Mouse (Mus musculus): ENCODE data around the gene Fbxl17. TPM values are rescaled to one million over a fixed set of nuclear protein-coding genes. Genes with fewer than 3 reads are reported as not detected.

The Fbxl17 gene
- total and polyA plus RNA-seq, 2 experiments from 2014 or later: 11.4 to 26.3 TPM

DNA sequence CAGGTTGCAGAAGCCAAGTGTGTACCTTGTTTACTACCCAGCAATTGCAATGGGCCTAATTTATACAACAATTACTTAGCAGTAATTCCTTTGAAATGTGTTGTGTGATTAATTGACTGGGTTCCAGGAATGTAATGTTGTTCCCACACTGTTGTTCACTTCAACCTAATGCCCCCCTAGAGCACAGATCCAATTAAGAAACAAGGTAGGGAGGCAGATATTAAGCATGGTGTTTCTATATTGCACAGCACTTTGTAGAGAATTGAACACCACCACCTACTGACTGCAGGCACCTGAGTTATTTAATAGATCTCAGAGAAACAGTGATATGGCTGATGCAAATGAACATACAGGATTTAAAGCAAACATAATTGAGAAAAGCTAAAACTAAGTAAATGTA is 226.9 kb downstream of the Fbxl17 start:
- Histone ChIP-seq H3K9me3 (replicated peaks; ENCODE audit: control insufficient read depth, low read length) (no peaks in the 10 kb centered on the region), H3K4me3 (ENCODE audit: low read depth, low read length) (no peak overlapping the region), H3K9ac (replicated peaks; ENCODE audit: low read depth, low read length) (no peak overlapping the region), H3K27me3 (ENCODE audit: control insufficient read depth, insufficient read depth, low read length) (no peaks in the 10 kb centered on the region), H3K36me3 (replicated peaks; ENCODE audit: control insufficient read depth, insufficient read depth, low read length) (no peaks in the 10 kb centered on the region), H3K4me1 (ENCODE audit: control insufficient read depth, insufficient read depth) (no peaks in the 10 kb centered on the region), H3K4me2 (ENCODE audit: low read depth, low read length) (no peak overlapping the region), H3K27ac (ENCODE audit: low read depth) (no peak overlapping the region)
- DNase-seq (ENCODE audit: low spot score): no peak
- TF ChIP-seq CTCF (IDR thresholded peaks at IDR 0.05; ENCODE audit: low read depth) (no peak), EP300 (IDR thresholded peaks at IDR 0.05; ENCODE audit: low read depth) (no peak)
- ATAC-seq (ENCODE audit: insufficient read depth, low read depth): no peak

DNA sequence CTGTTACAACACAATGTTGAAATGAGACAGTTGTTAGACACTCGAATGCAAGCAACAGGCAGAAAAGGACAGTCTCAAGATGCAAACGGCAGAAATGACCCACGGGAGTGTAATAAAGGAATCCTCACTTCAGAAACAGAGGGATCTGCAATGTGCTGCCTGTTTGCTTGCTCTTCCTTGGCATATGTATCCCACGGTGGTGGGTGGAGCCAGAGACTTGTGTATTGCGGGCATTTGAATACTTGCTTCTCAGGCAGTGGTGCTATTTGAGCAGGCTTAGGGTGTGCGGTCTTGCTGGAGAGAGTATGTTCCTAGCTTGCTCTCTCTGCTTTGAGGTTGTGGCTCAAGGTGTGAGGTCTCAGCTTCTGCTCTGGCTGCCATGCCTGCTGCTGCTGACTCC is 228.8 kb downstream of the Fbxl17 start:
- no peak overlapping the region for H3K4me2 ChIP-seq (ENCODE audit: low read depth, low read length)
- no peak overlapping the region for H3K9ac ChIP-seq (replicated peaks; ENCODE audit: low read depth, low read length)
- no peaks in the 10 kb centered on the region for H3K27me3 ChIP-seq (ENCODE audit: control insufficient read depth, insufficient read depth, low read length)
- H3K9me3 ChIP-seq (replicated peaks; ENCODE audit: control insufficient read depth, low read length): no peaks in the 10 kb centered on the region
- ATAC-seq (ENCODE audit: insufficient read depth, low read depth) (no peak), DNase-seq (ENCODE audit: low spot score) (no peak)
- no peaks in the 10 kb centered on the region for H3K36me3 ChIP-seq (replicated peaks; ENCODE audit: control insufficient read depth, insufficient read depth, low read length)
- TF ChIP-seq EP300 (IDR thresholded peaks at IDR 0.05; ENCODE audit: low read depth) (no peak), CTCF (IDR thresholded peaks at IDR 0.05; ENCODE audit: low read depth) (no peak)
- H3K4me3 ChIP-seq (ENCODE audit: low read depth, low read length): no peak overlapping the region
- H3K4me1 ChIP-seq (ENCODE audit: control insufficient read depth, insufficient read depth): no peaks in the 10 kb centered on the region
- H3K27ac ChIP-seq (ENCODE audit: low read depth): no peak overlapping the region
- 84% methylated on average over 6 of the region's 6 CpGs for WGBS

DNA sequence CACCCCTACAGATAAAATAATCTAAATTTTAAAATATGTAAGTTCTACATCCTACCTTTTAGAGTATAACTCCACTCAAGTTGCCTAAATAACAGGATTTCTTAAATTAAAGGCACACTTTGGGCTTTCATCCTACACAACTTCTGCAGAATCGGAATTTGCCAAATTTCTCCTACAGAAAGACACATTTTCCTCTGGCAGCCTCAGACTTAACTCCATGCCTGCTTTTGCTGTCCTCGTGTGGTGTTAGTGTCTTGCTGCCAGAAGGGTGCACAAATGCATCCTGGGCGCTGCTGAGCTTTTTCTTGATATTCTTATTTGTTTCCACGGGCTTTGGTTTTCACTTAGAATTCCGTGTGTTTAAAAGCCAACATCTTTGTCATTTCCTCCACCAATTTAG is 229.3 kb downstream of the Fbxl17 start:
- no peaks in the 10 kb centered on the region for H3K36me3 ChIP-seq (replicated peaks; ENCODE audit: control insufficient read depth, insufficient read depth, low read length)
- H3K4me3 ChIP-seq (ENCODE audit: low read depth, low read length): no peak overlapping the region
- TF ChIP-seq EP300 (IDR thresholded peaks at IDR 0.05; ENCODE audit: low read depth) (no peak), CTCF (IDR thresholded peaks at IDR 0.05; ENCODE audit: low read depth) (no peak)
- no peaks in the 10 kb centered on the region for H3K4me1 ChIP-seq (ENCODE audit: control insufficient read depth, insufficient read depth)
- no peaks in the 10 kb centered on the region for H3K9me3 ChIP-seq (replicated peaks; ENCODE audit: control insufficient read depth, low read length)
- DNase-seq (ENCODE audit: low spot score) (no peak), ATAC-seq (ENCODE audit: insufficient read depth, low read depth) (no peak)
- H3K4me2 ChIP-seq (ENCODE audit: low read depth, low read length): no peak overlapping the region
- H3K9ac ChIP-seq (replicated peaks; ENCODE audit: low read depth, low read length): no peak overlapping the region
- 88% methylated on average over 5 of the region's 5 CpGs for WGBS
- H3K27me3 ChIP-seq (ENCODE audit: control insufficient read depth, insufficient read depth, low read length): no peaks in the 10 kb centered on the region
- no peak overlapping the region for H3K27ac ChIP-seq (ENCODE audit: low read depth)

DNA sequence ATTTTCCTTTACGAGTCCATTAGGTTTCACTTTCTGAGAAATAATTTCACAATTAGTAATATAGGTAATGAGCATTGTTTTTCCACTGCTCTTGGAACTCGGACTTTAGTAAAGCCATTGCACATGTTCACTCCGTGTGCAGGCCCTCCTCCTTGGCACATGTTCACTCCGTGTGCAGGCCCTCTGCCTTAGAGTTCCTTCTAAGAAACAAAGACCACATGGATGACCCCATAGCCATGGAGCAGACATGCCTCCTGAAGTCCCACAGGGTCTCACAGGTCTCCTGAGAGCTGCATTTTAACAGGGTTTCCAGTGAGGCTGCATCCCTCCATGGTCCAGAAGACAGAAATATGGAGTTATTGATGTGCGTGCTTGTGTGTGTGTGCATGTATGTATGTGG is 237.1 kb downstream of the Fbxl17 start:
- H3K27ac ChIP-seq (ENCODE audit: low read depth): no peak overlapping the region
- no peaks in the 10 kb centered on the region for H3K9me3 ChIP-seq (replicated peaks; ENCODE audit: control insufficient read depth, low read length)
- no peaks in the 10 kb centered on the region for H3K36me3 ChIP-seq (replicated peaks; ENCODE audit: control insufficient read depth, insufficient read depth, low read length)
- ATAC-seq (ENCODE audit: insufficient read depth, low read depth): no peak
- no peak overlapping the region for H3K4me3 ChIP-seq (ENCODE audit: low read depth, low read length)
- 88% methylated on average over 5 of the region's 5 CpGs for WGBS
- no peak overlapping the region for H3K4me2 ChIP-seq (ENCODE audit: low read depth, low read length)
- H3K4me1 ChIP-seq (ENCODE audit: control insufficient read depth, insufficient read depth): no peaks in the 10 kb centered on the region
- no peak for TF ChIP-seq EP300 (IDR thresholded peaks at IDR 0.05; ENCODE audit: low read depth)
- no peak for TF ChIP-seq CTCF (IDR thresholded peaks at IDR 0.05; ENCODE audit: low read depth)
- no peaks in the 10 kb centered on the region for H3K27me3 ChIP-seq (ENCODE audit: control insufficient read depth, insufficient read depth, low read length)
- H3K9ac ChIP-seq (replicated peaks; ENCODE audit: low read depth, low read length): no peak overlapping the region
- no peak for DNase-seq (ENCODE audit: low spot score)

DNA sequence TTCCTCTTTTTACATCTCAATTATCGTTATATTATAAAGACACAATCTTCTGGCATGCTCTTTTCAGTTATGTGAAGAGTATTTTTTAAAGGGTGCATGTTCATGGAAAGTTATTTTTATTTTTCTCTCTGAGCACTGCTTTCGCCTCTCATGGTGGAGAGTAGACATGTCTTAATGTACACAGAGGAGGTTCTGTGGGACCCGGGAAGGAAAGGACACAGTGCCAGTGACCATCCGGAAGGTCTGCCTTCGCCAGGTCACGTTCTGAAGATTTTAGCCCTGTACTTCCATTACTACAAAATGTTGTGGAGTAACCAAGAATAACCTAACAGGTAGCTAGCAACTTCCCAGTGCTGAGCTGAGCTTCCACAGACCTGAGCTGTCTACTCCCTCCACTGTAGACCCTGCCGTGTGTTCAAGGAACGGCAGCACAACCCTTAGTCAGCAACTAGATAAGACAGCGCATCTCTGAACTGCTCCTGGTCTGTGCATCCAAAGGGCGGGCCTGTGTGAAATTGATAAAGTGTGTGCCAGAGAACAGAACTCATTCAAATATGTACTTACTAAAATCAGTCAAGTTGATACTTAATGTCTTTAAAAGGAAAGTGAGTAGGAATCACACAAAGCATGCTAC is 238.2 kb downstream of the Fbxl17 start:
- ATAC-seq (ENCODE audit: insufficient read depth, low read depth) (no peak), DNase-seq (ENCODE audit: low spot score) (no peak)
- 72% methylated on average over 10 of the region's 10 CpGs for whole genome bisulfite sequencing

DNA sequence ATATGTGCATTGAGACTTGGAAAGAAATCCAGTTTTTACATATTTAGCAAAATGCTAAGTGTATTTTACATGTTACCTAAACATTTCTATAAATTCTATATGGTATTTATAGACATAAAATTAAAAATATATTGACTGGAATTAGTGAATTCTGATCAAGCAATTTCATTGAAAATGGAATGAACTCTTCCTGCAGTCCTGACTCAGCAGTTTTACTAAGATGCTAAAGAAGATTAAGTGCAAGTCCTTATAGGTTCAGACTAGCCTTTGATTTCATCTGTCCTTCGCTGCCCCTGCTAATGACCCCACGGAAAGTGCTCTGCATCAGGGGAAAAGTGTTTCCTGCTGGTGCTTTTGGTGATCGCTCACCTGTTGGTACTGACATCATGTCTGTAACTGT is 240.7 kb downstream of the Fbxl17 start:
- ATAC-seq (ENCODE audit: insufficient read depth, low read depth): no peak
- 84% methylated on average over 3 of the region's 3 CpGs for WGBS
- H3K4me2 ChIP-seq (ENCODE audit: low read depth, low read length): no peak overlapping the region

More for the DNA sequence above, 238.2 kb downstream of the Fbxl17 start:
- no peak overlapping the region for H3K4me3 ChIP-seq (ENCODE audit: low read depth, low read length)
- no peaks in the 10 kb centered on the region for H3K4me1 ChIP-seq (ENCODE audit: control insufficient read depth, insufficient read depth)
- no peak for TF ChIP-seq CTCF (IDR thresholded peaks at IDR 0.05; ENCODE audit: low read depth)
- no peak overlapping the region for H3K4me2 ChIP-seq (ENCODE audit: low read depth, low read length)
- H3K9ac ChIP-seq (replicated peaks; ENCODE audit: low read depth, low read length): no peak overlapping the region
- no peak overlapping the region for H3K27ac ChIP-seq (ENCODE audit: low read depth)
- no peaks in the 10 kb centered on the region for H3K9me3 ChIP-seq (replicated peaks; ENCODE audit: control insufficient read depth, low read length)
- H3K36me3 ChIP-seq (replicated peaks; ENCODE audit: control insufficient read depth, insufficient read depth, low read length): no peaks in the 10 kb centered on the region
- no peaks in the 10 kb centered on the region for H3K27me3 ChIP-seq (ENCODE audit: control insufficient read depth, insufficient read depth, low read length)

More for the DNA sequence above, 240.7 kb downstream of the Fbxl17 start:
- Histone ChIP-seq H3K9me3 (replicated peaks; ENCODE audit: control insufficient read depth, low read length) (no peaks in the 10 kb centered on the region), H3K4me3 (ENCODE audit: low read depth, low read length) (no peak overlapping the region), H3K27me3 (ENCODE audit: control insufficient read depth, insufficient read depth, low read length) (no peaks in the 10 kb centered on the region), H3K36me3 (replicated peaks; ENCODE audit: control insufficient read depth, insufficient read depth, low read length) (no peaks in the 10 kb centered on the region), H3K27ac (ENCODE audit: low read depth) (no peak overlapping the region), H3K9ac (replicated peaks; ENCODE audit: low read depth, low read length) (no peak overlapping the region), H3K4me1 (ENCODE audit: control insufficient read depth, insufficient read depth) (no peaks in the 10 kb centered on the region)
- no peak for DNase-seq (ENCODE audit: low spot score)
- TF ChIP-seq EP300 (IDR thresholded peaks at IDR 0.05; ENCODE audit: low read depth) (no peak), CTCF (IDR thresholded peaks at IDR 0.05; ENCODE audit: low read depth) (no peak)
